Mouse (Mus musculus) erythroblast, embryonic 14.5 days (primary cell): ENCODE measurements around the gene Zfp62.

Source experiments
- GATA1 ChIP-seq: IDR thresholded peaks from 2 replicates; pipeline ENCODE4 v1.6.1; 2012; ENCODE audit warnings: low read length, inconsistent platforms, mixed read lengths
- TAL1 ChIP-seq: IDR thresholded peaks from 3 replicates; pipeline ENCODE4 v1.6.1; 2012; ENCODE audit warnings: low read length, inconsistent platforms, mixed read lengths

DNA sequence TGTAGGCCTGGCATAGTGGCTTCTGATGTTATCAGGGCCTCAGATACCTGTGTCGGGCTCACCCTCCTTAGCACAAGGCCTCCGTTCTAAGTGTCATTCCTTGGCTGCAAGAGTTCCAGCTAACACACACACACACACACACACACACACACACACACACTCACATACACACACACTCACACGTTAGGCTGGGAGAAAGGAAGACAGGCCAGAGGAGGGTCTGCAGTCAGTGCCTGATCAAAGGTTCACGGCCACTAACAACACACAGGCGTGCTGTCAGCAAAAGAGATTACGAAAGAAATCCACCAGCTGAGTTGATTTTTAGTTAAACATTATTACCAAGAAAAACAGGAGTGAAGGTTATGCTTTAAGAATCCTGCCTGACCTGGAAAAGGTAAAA is 63.6 kb downstream of the Zfp62 start:
- TF ChIP-seq GATA1 (no peak), TAL1 (no peak)
